Mouse (Mus musculus) ovary, postnatal 36 days (tissue): ENCODE data around the gene Supt3.

Source experiments
- DNase-seq: peaks from one replicate; pipeline ENCODE4 v3.0.0; 2022; ENCODE audit warnings: low spot score, mixed read lengths

The Supt3 gene

GRCm38 (mm10) chr17:45133501-45134400 lies 356.8 kb downstream of the Supt3 start:
- DNase-seq, result no peak

- no peak for DNase-seq
Observed at GRCm38 (mm10) chr17:45136491-45136890, 359.5 kb downstream of the Supt3 start.

GRCm38 (mm10) chr17:45143043-45143442 lies 366.1 kb downstream of the Supt3 start:
- DNase-seq, result no peak

GRCm38 (mm10) chr17:45144656-45145055 lies 367.7 kb downstream of the Supt3 start:
- peak; percentile 27 for DNase-seq

- no peak for DNase-seq
Observed at GRCm38 (mm10) chr17:45151312-45151929, 374.5 kb downstream of the Supt3 start.

GRCm38 (mm10) chr17:45153721-45154120 lies 376.8 kb downstream of the Supt3 start:
- no peak for DNase-seq

GRCm38 (mm10) chr17:45158171-45158691 lies 381.3 kb downstream of the Supt3 start:
- no peak for DNase-seq

GRCm38 (mm10) chr17:45160651-45161050 lies 383.7 kb downstream of the Supt3 start:
- no peak for DNase-seq

- no peak for DNase-seq
Observed at GRCm38 (mm10) chr17:45165741-45166140, 388.8 kb downstream of the Supt3 start.
